Mouse (Mus musculus) brain, adult 2 months (tissue): ENCODE data around the gene Atp6v0e2.

ENCODE experiments used
- DNase-seq: peaks from one replicate; pipeline ENCODE4 v3.0.0; 2011; ENCODE audit warnings: low read depth, low spot score

Gene Atp6v0e2

DNA sequence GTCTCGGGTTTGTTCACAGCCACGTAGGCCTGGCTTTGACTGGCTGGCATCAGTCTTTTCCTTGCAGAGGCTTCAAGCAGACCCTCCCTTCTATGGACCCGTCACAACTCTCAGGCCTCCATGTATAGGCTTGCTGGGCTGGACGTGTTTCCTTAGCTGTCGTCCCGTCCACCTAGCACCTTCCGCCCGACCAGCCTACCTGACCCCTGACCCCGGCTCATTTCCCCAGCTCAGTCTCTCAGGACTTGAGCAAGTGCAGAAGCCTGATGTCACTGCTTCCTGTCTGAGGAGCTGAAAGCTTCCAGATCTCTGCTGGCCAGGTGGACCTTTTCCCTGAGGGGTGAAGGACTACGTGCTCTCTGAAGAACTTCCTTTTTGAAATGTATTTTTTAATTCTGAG is 35.9 kb downstream of the Atp6v0e2 start:
- DNase-seq, result no peak

GRCm38 (mm10) chr6:48573981-48574380 is 36.6 kb downstream of the Atp6v0e2 start:
- DNase-seq, result no peak

- DNase-seq, result no peak
These were observed 41.3 kb downstream of the Atp6v0e2 start for GRCm38 (mm10) chr6:48578736-48579135.

DNA sequence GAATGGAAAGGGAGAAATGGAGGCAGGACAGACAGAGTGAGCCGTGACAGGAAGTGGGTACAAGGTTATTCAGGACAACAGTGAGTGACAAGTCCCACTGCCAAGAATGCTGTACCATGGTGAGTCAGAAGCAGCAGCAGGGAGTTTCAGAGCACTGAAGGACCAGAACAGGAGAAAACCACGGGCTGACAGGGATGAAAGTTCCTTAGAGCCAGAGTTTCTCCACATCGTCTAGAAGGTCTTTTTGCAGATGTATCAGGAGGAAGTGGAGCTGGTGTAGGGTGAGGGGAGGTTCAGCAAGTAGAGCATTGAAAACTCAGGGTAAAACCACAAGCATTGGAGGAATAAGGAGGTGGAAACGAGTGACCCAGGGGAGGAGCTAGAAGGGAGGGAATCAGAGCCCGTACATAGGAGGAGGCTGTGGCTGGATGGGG is 41.8 kb downstream of the Atp6v0e2 start:
- peak; percentile 51 for DNase-seq

DNA sequence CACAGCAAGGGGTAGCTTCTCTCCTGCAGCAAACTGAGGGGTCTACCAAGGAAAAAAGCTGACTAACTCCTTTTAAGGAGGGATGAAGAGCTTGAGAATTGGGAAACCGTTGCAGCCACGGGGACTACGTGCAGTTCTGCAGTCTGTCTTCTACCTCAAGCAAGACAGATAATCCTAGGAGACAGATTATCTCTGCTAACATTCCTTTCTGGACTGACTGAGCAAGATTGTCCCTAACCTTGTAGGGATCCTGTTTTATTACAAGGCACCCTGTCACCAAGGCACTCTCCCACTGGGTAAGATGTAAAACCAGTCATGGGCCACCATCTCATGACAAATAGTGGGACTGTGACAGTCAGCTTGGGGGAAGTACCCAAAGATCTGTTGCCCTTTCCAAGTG is 43.8 kb downstream of the Atp6v0e2 start:
- no peak for DNase-seq

DNA sequence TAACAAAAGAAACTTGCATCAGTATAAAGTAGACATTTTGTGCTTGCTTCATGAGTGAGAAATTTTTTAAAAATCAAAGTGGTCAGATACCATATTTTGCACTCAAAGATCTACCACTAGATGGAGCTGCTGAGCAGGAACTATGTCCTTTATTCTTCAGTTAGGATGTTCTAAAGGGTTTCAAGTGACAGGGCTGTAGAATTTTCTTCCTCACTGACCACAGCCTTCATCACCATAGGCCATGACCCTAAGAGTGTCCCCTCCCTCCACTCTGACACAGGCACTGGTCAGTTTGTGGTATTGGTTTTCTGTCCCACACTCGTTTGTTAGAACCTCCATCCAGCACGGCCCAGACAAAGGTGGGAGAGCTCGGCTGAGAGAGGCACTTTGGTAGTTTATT is 44.6 kb downstream of the Atp6v0e2 start:
- DNase-seq, result peak; percentile 83

GRCm38 (mm10) chr6:48589194-48589750 is 51.9 kb downstream of the Atp6v0e2 start, which contains the start of gene Gm45021:
TSS of gene Gm45021 (plus strand) at chr6:48589610.
- DNase-seq, result no peak
